Mouse (Mus musculus): Measurements from ENCODE around the gene Adamts2. TPM values are rescaled to one million over a fixed set of nuclear protein-coding genes. Genes with fewer than 3 reads are reported as not detected.

The Adamts2 gene
- polyA plus RNA-seq, 1 experiment from 2014 or later, result 3.4 TPM

- Histone ChIP-seq H3K27ac (ENCODE audit: low read length) (no peak overlapping the region), H3K9ac (replicated peaks; ENCODE audit: low read depth, low read length) (no peak overlapping the region), H3K27me3 (replicated peaks; ENCODE audit: control insufficient read depth, insufficient read depth, low read length) (no peaks in the 10 kb centered on the region), H3K4me2 (ENCODE audit: low read length) (no peak overlapping the region), H3K4me1 (replicated peaks; ENCODE audit: control insufficient read depth, insufficient read depth, low read length) (peaks cover 8% of the 10 kb centered on the region), H3K4me3 (replicated peaks; ENCODE audit: low read length) (no peak overlapping the region), H3K9me3 (ENCODE audit: control insufficient read depth, low read length) (0 out of 2 replicates have a peak, but pooled peaks cover 2% of the 10 kb centered on the region), H3K36me3 (ENCODE audit: control insufficient read depth, insufficient read depth) (peaks cover 11% of the 10 kb centered on the region)
- ATAC-seq, result no peak
- WGBS, result 89% methylated on average over 4 of the region's 4 CpGs
These were observed 233.8 kb downstream of the Adamts2 start for GRCm38 (mm10) chr11:50835727-50836126.

- 15% methylated on average over 22 of the region's 22 CpGs for WGBS
- Histone ChIP-seq H3K4me1 (replicated peaks; ENCODE audit: control insufficient read depth, insufficient read depth, low read length) (peaks cover 14% of the 10 kb centered on the region), H3K9ac (replicated peaks; ENCODE audit: low read depth, low read length) (peak within 1 kb of the TSS; percentile 82), H3K36me3 (ENCODE audit: control insufficient read depth, insufficient read depth) (no peaks in the 10 kb centered on the region), H3K4me3 (replicated peaks; ENCODE audit: low read length) (peak within 1 kb of the TSS; percentile 57), H3K9me3 (ENCODE audit: control insufficient read depth, low read length) (no peaks in the 10 kb centered on the region), H3K4me2 (ENCODE audit: low read length) (peak within 1 kb of the TSS; percentile 73), H3K27ac (ENCODE audit: low read length) (peak within 1 kb of the TSS; percentile 80), H3K27me3 (replicated peaks; ENCODE audit: control insufficient read depth, insufficient read depth, low read length) (no peaks in the 10 kb centered on the region)
- ATAC-seq, result peak; percentile 100
These were observed 239.3 kb downstream of the Adamts2 start, which contains the start of gene Zfp879 for GRCm38 (mm10) chr11:50841023-50841735. Zfp879 (minus strand) TSS chr11:50841552.

GRCm38 (mm10) chr11:50845951-50846350 is 244.1 kb downstream of the Adamts2 start:
- Histone ChIP-seq H3K9ac (replicated peaks; ENCODE audit: low read depth, low read length) (no peak overlapping the region), H3K4me2 (ENCODE audit: low read length) (no peak overlapping the region), H3K27me3 (replicated peaks; ENCODE audit: control insufficient read depth, insufficient read depth, low read length) (peaks cover 29% of the 10 kb centered on the region), H3K4me1 (replicated peaks; ENCODE audit: control insufficient read depth, insufficient read depth, low read length) (peaks cover 7% of the 10 kb centered on the region), H3K36me3 (ENCODE audit: control insufficient read depth, insufficient read depth) (no peaks in the 10 kb centered on the region), H3K9me3 (ENCODE audit: control insufficient read depth, low read length) (0 out of 2 replicates have a peak, but pooled peaks cover 5% of the 10 kb centered on the region), H3K4me3 (replicated peaks; ENCODE audit: low read length) (no peak overlapping the region), H3K27ac (ENCODE audit: low read length) (no peak overlapping the region)
- no peak for ATAC-seq
- WGBS, result 95% methylated on average over 3 of the region's 3 CpGs

GRCm38 (mm10) chr11:50847047-50847446 is 245.2 kb downstream of the Adamts2 start:
- 65% methylated on average over 5 of the region's 5 CpGs for WGBS
- Histone ChIP-seq H3K36me3 (ENCODE audit: control insufficient read depth, insufficient read depth) (no peaks in the 10 kb centered on the region), H3K9me3 (ENCODE audit: control insufficient read depth, low read length) (0 out of 2 replicates have a peak, but pooled peaks cover 5% of the 10 kb centered on the region), H3K4me1 (replicated peaks; ENCODE audit: control insufficient read depth, insufficient read depth, low read length) (peaks cover 13% of the 10 kb centered on the region), H3K9ac (replicated peaks; ENCODE audit: low read depth, low read length) (no peak overlapping the region), H3K27me3 (replicated peaks; ENCODE audit: control insufficient read depth, insufficient read depth, low read length) (peaks cover 40% of the 10 kb centered on the region), H3K4me2 (ENCODE audit: low read length) (no peak overlapping the region), H3K4me3 (replicated peaks; ENCODE audit: low read length) (no peak overlapping the region), H3K27ac (ENCODE audit: low read length) (no peak overlapping the region)
- no peak for ATAC-seq

- WGBS, result 54% methylated on average over 3 of the region's 3 CpGs
- Histone ChIP-seq H3K27me3 (replicated peaks; ENCODE audit: control insufficient read depth, insufficient read depth, low read length) (peaks cover 49% of the 10 kb centered on the region), H3K4me1 (replicated peaks; ENCODE audit: control insufficient read depth, insufficient read depth, low read length) (peaks cover 13% of the 10 kb centered on the region), H3K9ac (replicated peaks; ENCODE audit: low read depth, low read length) (no peak overlapping the region), H3K4me2 (ENCODE audit: low read length) (no peak overlapping the region), H3K36me3 (ENCODE audit: control insufficient read depth, insufficient read depth) (no peaks in the 10 kb centered on the region), H3K9me3 (ENCODE audit: control insufficient read depth, low read length) (0 out of 2 replicates have a peak, but pooled peaks cover 5% of the 10 kb centered on the region), H3K4me3 (replicated peaks; ENCODE audit: low read length) (no peak overlapping the region), H3K27ac (ENCODE audit: low read length) (no peak overlapping the region)
- ATAC-seq, result no peak
These were observed 246.7 kb downstream of the Adamts2 start for GRCm38 (mm10) chr11:50848520-50849137.

GRCm38 (mm10) chr11:50849310-50849709 is 247.4 kb downstream of the Adamts2 start:
- H3K4me2 ChIP-seq (ENCODE audit: low read length), result no peak overlapping the region
- no peaks in the 10 kb centered on the region for H3K36me3 ChIP-seq (ENCODE audit: control insufficient read depth, insufficient read depth)
- H3K4me1 ChIP-seq (replicated peaks; ENCODE audit: control insufficient read depth, insufficient read depth, low read length), result peaks cover 13% of the 10 kb centered on the region
- ATAC-seq, result no peak
- no peak overlapping the region for H3K27ac ChIP-seq (ENCODE audit: low read length)
- H3K27me3 ChIP-seq (replicated peaks; ENCODE audit: control insufficient read depth, insufficient read depth, low read length), result peaks cover 49% of the 10 kb centered on the region
- H3K9me3 ChIP-seq (ENCODE audit: control insufficient read depth, low read length), result 0 out of 2 replicates have a peak, but pooled peaks cover 5% of the 10 kb centered on the region
- WGBS, result 11% methylated on average over 10 of the region's 10 CpGs
- H3K4me3 ChIP-seq (replicated peaks; ENCODE audit: low read length), result no peak overlapping the region
- H3K9ac ChIP-seq (replicated peaks; ENCODE audit: low read depth, low read length), result no peak overlapping the region

- Histone ChIP-seq H3K9ac (replicated peaks; ENCODE audit: low read depth, low read length) (peak within 1 kb of the TSS; percentile 51), H3K27ac (ENCODE audit: low read length) (no peak within 1 kb of the TSS), H3K27me3 (replicated peaks; ENCODE audit: control insufficient read depth, insufficient read depth, low read length) (peaks cover 49% of the 10 kb centered on the region), H3K4me3 (replicated peaks; ENCODE audit: low read length) (peak within 1 kb of the TSS; percentile 46), H3K36me3 (ENCODE audit: control insufficient read depth, insufficient read depth) (no peaks in the 10 kb centered on the region), H3K4me1 (replicated peaks; ENCODE audit: control insufficient read depth, insufficient read depth, low read length) (peaks cover 13% of the 10 kb centered on the region), H3K4me2 (ENCODE audit: low read length) (peak within 1 kb of the TSS; percentile 85), H3K9me3 (ENCODE audit: control insufficient read depth, low read length) (0 out of 2 replicates have a peak, but pooled peaks cover 5% of the 10 kb centered on the region)
- WGBS, result 2% methylated on average over 11 of the region's 11 CpGs
- no peak for ATAC-seq
These were observed 248.4 kb downstream of the Adamts2 start, which contains the start of gene Grm6 for GRCm38 (mm10) chr11:50850177-50850735. Grm6 (plus strand) TSS chr11:50850685.

GRCm38 (mm10) chr11:50850989-50851601 is 249.2 kb downstream of the Adamts2 start:
- H3K27me3 ChIP-seq (replicated peaks; ENCODE audit: control insufficient read depth, insufficient read depth, low read length), result peaks cover 49% of the 10 kb centered on the region
- peak overlapping the region; percentile 85 for H3K4me2 ChIP-seq (ENCODE audit: low read length)
- H3K9ac ChIP-seq (replicated peaks; ENCODE audit: low read depth, low read length), result peak overlapping the region; percentile 51
- H3K36me3 ChIP-seq (ENCODE audit: control insufficient read depth, insufficient read depth), result no peaks in the 10 kb centered on the region
- peaks cover 13% of the 10 kb centered on the region for H3K4me1 ChIP-seq (replicated peaks; ENCODE audit: control insufficient read depth, insufficient read depth, low read length)
- H3K9me3 ChIP-seq (ENCODE audit: control insufficient read depth, low read length), result 0 out of 2 replicates have a peak, but pooled peaks cover 5% of the 10 kb centered on the region
- H3K4me3 ChIP-seq (replicated peaks; ENCODE audit: low read length), result peak overlapping the region; percentile 46
- under 1% methylated on average over 61 of the region's 72 CpGs for WGBS
- peak; percentile 43; the same call in 1 of the 2 replicates for ATAC-seq
- H3K27ac ChIP-seq (ENCODE audit: low read length), result no peak overlapping the region

Measured in forebrain, embryonic 16.5 days (tissue).